Mouse (Mus musculus): Measurements from ENCODE around the gene Mapkap1.

DNA sequence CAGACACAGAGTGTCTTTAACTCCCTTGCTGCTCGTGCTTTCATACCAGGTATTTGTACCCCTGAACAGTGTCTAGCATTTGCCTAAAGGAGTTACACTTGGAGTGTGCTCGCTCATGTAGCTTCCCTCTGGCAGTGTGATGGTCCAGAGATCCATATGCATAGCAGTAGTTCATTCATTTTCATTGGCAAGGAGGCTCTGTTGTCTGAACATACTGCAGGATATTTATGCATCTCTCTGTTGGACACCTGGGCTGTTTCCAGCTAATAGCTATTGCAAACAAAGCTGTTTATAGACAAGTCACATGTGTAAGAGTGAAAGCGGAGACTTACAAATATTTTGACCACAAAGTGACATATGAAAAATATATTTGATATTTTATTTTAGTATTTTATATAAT lies 67.2 kb downstream of the Mapkap1 start:
- TF ChIP-seq TAL1 (IDR thresholded peaks at IDR 0.05; ENCODE audit: low read length) (no peak), GATA1 (IDR thresholded peaks at IDR 0.05; ENCODE audit: low read length) (no peak)
